Mouse (Mus musculus) heart, adult 2 months (tissue): Measurements from ENCODE around the gene Tex19.2.

Source experiments
- CTCF ChIP-seq: fragments of 200-600 bp; IDR thresholded peaks from 2 replicates; pipeline ENCODE4 v1.8.1; 2022; ENCODE audit warnings: antibody characterized with exemption, mild to moderate bottlenecking, moderate library complexity
- POLR2A ChIP-seq: fragments of 200-500 bp; IDR thresholded peaks from 2 replicates; pipeline ENCODE4 v1.6.1; 2011; ENCODE audit warnings: mild to moderate bottlenecking, low read depth, low read length, control low read depth; ENCODE audit not compliant: insufficient read depth

GRCm38 (mm10) chr11:121127441-121127840, 9.0 kb upstream of the Tex19.2 start:
- TF ChIP-seq CTCF (no peak), POLR2A (no peak)
